Mouse (Mus musculus) MEL (cell line): Measurements from ENCODE around the gene Cd8a.

ENCODE experiments used
- CHD2 ChIP-seq: IDR thresholded peaks from 2 replicates; pipeline ENCODE4 v1.6.1; 2011; ENCODE audit warnings: low read length, improper control_type of control experiment
- CTCF ChIP-seq, 3 experiments: IDR thresholded peaks in 2 of 3; conservative IDR thresholded peaks in 1 of 3; 2 replicates each; pipeline ENCODE4 v1.5.1; 2011 to 2012; ENCODE audit warnings: low read length in 3 of 3, low read depth in 2 of 3, mild to moderate bottlenecking in 2 of 3, improper control_type of control experiment in 1 of 3, inconsistent platforms in 1 of 3, mixed read lengths in 1 of 3, moderate library complexity in 1 of 3; ENCODE audit not compliant: control insufficient read depth in 1 of 3, insufficient read depth in 1 of 3, poor library complexity in 1 of 3, severe bottlenecking in 1 of 3
- EP300 ChIP-seq, 2 experiments: IDR thresholded peaks; 2 replicates each; pipeline ENCODE4 v1.6.1; 2011; ENCODE audit warnings: improper control_type of control experiment in 2 of 2, low read length in 2 of 2, low read depth in 1 of 2, mild to moderate bottlenecking in 1 of 2
- GABPA ChIP-seq: IDR thresholded peaks from 2 replicates; pipeline ENCODE4 v1.6.1; 2012; ENCODE audit warnings: low read depth, mild to moderate bottlenecking, inconsistent platforms, low read length, improper control_type of control experiment, moderate library complexity
- GATA1 ChIP-seq: IDR thresholded peaks from 2 replicates; pipeline ENCODE4 v1.6.1; 2011; ENCODE audit warnings: low read depth, low read length, improper control_type of control experiment
- MAFK ChIP-seq: IDR thresholded peaks from 2 replicates; pipeline ENCODE4 v1.6.1; 2011; ENCODE audit warnings: low read depth, mild to moderate bottlenecking, low read length, improper control_type of control experiment, borderline replicate concordance
- MXI1 ChIP-seq: IDR thresholded peaks from 2 replicates; pipeline ENCODE4 v1.6.1; 2011; ENCODE audit warnings: mild to moderate bottlenecking, low read depth, low read length, improper control_type of control experiment
- MYC ChIP-seq: IDR thresholded peaks from 2 replicates; pipeline ENCODE4 v1.6.1; 2011; ENCODE audit warnings: low read depth, mild to moderate bottlenecking, low read length, improper control_type of control experiment, moderate library complexity
- POLR2A ChIP-seq, 2 experiments: IDR thresholded peaks; 2 replicates each; pipeline ENCODE4 v1.6.1; 2011 to 2012; ENCODE audit warnings: low read length in 2 of 2, mild to moderate bottlenecking in 2 of 2, control low read depth in 1 of 2, improper control_type of control experiment in 1 of 2, low read depth in 1 of 2, moderate library complexity in 1 of 2; ENCODE audit not compliant: control insufficient read depth in 1 of 2, insufficient read depth in 1 of 2, poor library complexity in 1 of 2
- POLR2AphosphoS5 ChIP-seq: IDR thresholded peaks from 2 replicates; pipeline ENCODE4 v1.6.1; 2012; ENCODE audit warnings: low read depth, borderline replicate concordance, mild to moderate bottlenecking, inconsistent platforms, low read length, moderate library complexity, mixed read lengths
- RAD21 ChIP-seq: IDR thresholded peaks from 2 replicates; pipeline ENCODE4 v1.6.1; 2011; ENCODE audit warnings: mild to moderate bottlenecking, low read depth, low read length, improper control_type of control experiment
- RCOR1 ChIP-seq: IDR thresholded peaks from 2 replicates; pipeline ENCODE4 v1.6.1; 2012; ENCODE audit warnings: low read depth, mild to moderate bottlenecking, inconsistent platforms, low read length, improper control_type of control experiment
- USF1 ChIP-seq: IDR thresholded peaks from 2 replicates; pipeline ENCODE4 v1.6.1; 2014; ENCODE audit warnings: low read depth, mild to moderate bottlenecking, inconsistent platforms, low read length, improper control_type of control experiment, moderate library complexity

GRCm38 (mm10) chr6:71390496-71390895 is 17.3 kb downstream of the Cd8a start:
- TF ChIP-seq GATA1 (no peak), MXI1 (no peak), POLR2AphosphoS5 (no peak), CTCF (IDR thresholded peaks at IDR 0.05 in 2 of 3, conservative IDR thresholded peaks at IDR 0.05 in 1 of 3; ENCODE audit: control insufficient read depth in 1 of 3, insufficient read depth in 1 of 3, low read depth in 2 of 3, low read length in 3 of 3, poor library complexity in 1 of 3, severe bottlenecking in 1 of 3) (no peak), MYC (no peak), RCOR1 (no peak), POLR2A (IDR thresholded peaks at IDR 0.05; ENCODE audit: control insufficient read depth in 1 of 2, insufficient read depth in 1 of 2, low read depth in 1 of 2, low read length in 2 of 2, poor library complexity in 1 of 2) (no peak), CHD2 (no peak), GABPA (no peak), USF1 (no peak), RAD21 (no peak), MAFK (no peak), EP300 (IDR thresholded peaks at IDR 0.05; ENCODE audit: low read depth in 1 of 2, low read length in 2 of 2) (no peak)
